Mouse (Mus musculus) hindbrain, embryonic 13.5 days (tissue): ENCODE results near the gene Smg9. TPM values are rescaled to one million over a fixed set of nuclear protein-coding genes. Genes with fewer than 3 reads are reported as not detected.

Source experiments
- ATAC-seq: fragments of 200-750 bp; cut with Nextera tagmentation; 2 replicates; pipeline ENCODE4 v1.8.0; 2017; ENCODE audit warnings: moderate TSS enrichment; ENCODE audit not compliant: low FRiP score
- H3K27ac ChIP-seq: fragments of 300-500 bp; sonication (generic); 2 replicates; pipeline ENCODE4 v1.5.1; 2015; ENCODE audit warnings: inconsistent platforms, mild to moderate bottlenecking, moderate library complexity
- H3K27me3 ChIP-seq: fragments of 300-500 bp; sonication (generic); 2 replicates; pipeline ENCODE4 v1.6.1; 2015; ENCODE audit warnings: mild to moderate bottlenecking, inconsistent platforms
- H3K36me3 ChIP-seq: fragments of 300-500 bp; sonication (generic); 2 replicates; pipeline ENCODE4 v1.6.1; 2015; ENCODE audit warnings: mild to moderate bottlenecking, inconsistent platforms
- H3K4me1 ChIP-seq: fragments of 300-500 bp; sonication (generic); replicated peaks from 2 replicates; pipeline ENCODE4 v1.6.1; 2015; ENCODE audit warnings: inconsistent platforms
- H3K4me2 ChIP-seq: fragments of 300-500 bp; sonication (generic); 2 replicates; pipeline ENCODE4 v1.6.1; 2015; ENCODE audit warnings: inconsistent platforms, mild to moderate bottlenecking, moderate library complexity
- H3K4me3 ChIP-seq: fragments of 300-500 bp; sonication (generic); 2 replicates; pipeline ENCODE4 v1.5.1; 2015; ENCODE audit warnings: mild to moderate bottlenecking, inconsistent platforms
- H3K9ac ChIP-seq: fragments of 300-500 bp; sonication (generic); 2 replicates; pipeline ENCODE4 v1.6.1; 2015; ENCODE audit warnings: mild to moderate bottlenecking, inconsistent platforms
- H3K9me3 ChIP-seq: fragments of 300-500 bp; sonication (generic); 2 replicates; pipeline ENCODE4 v1.6.1; 2016; ENCODE audit warnings: inconsistent platforms
- whole genome bisulfite sequencing: fragments of 180-500 bp; shearing (Covaris S2); methylation state at CpG from one replicate; pipeline ENCODE4 v1.1.7; 2015; 5-methylcytosine and 5-hydroxymethylcytosine counted together
- polyA plus RNA-seq: library from polyadenylated mRNA; unstranded; fragments of >200 nt; fragmentation: Nextera tagmentation; extraction: Ambion mirVana; gene quantifications from 2 replicates; pipeline ENCODE4 v1.2.1, GENCODE M21; 2015

Gene Smg9
- polyA plus RNA-seq = 31.3 and 35.9 TPM in 2 replicates

DNA sequence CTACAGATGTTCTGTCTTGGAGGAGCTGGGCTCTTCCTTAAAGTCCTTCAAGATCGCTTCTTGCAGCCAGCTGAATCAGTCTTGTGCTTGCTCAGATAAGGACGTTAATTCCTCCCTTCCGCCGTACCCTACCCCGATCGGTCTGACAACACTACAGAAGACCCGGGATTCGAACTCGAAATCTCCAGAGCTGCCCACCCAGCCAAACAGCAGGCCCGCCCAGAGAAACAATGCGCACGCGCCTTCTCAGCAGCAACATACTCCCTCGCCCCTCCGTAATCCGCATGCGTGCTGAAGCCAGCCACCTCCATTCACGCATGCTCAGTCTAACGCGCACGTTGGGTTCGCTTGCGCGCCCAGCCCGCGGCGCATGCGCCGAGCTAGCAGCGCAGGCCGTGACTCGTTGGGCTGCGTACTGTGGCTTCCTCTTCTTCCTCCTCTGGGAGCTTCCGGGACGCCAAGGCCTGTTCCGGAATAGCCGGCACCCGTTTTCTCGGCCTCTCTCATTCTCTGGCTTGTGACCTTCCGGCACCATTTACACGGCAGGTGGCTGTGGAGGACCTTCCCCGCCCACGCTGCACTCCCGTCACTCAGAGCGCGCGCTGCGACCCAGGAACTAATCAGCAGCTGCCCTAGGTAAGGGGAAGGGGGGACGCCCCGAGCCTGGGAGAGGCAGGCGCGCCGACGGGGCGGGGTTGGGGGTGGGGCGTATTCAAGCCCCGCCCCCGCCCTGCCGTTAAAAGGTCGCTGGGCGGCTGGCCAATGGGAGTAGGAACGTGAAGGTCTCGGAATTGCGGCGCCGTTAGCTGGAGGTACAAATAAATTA, at the start of gene Smg9:
Gene Smg9, plus strand, starts transcription at position 364 of the 826 bp plus-strand sequence.
- H3K9me3 ChIP-seq = no peaks in the 10 kb centered on the region
- 2% methylated on average over 64 of the region's 66 CpGs for WGBS

DNA sequence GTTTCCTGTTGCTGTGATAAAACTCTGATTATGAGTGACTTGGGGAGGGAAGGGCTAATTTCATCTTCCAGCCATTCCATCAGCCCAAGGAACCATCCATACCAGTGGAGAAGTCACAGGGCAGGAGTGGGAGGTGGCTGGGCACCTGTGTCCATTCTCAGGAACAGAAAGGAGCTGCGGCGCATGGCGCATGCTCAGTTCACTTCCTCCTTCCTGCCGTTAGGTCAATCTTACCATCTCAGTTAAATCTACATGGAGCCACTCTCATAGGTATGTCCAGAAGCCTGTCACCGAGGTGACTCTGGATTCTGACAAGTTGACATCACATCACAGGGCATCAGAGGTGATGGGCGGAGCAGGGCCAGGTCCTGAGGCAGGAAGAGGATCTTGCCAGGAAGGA, 43.8 kb upstream of the Smg9 start:
- no peak overlapping the region for H3K4me3 ChIP-seq
- no peaks in the 10 kb centered on the region for H3K4me1 ChIP-seq
- no peak for ATAC-seq
- H3K4me2 ChIP-seq = no peak overlapping the region
- peaks cover 11% of the 10 kb centered on the region; the same call in 1 of the 2 replicates for H3K27me3 ChIP-seq
- H3K9ac ChIP-seq = no peak overlapping the region
- 0 out of 2 replicates have a peak, but pooled peaks cover 4% of the 10 kb centered on the region for H3K9me3 ChIP-seq
- 90% methylated on average over 6 of the region's 6 CpGs for WGBS
- H3K27ac ChIP-seq = no peak overlapping the region
- H3K36me3 ChIP-seq = no peaks in the 10 kb centered on the region

More for the DNA sequence above, at the start of gene Smg9:
- Histone ChIP-seq H3K9ac (peak within 1 kb of the TSS; percentile 76), H3K27ac (peak within 1 kb of the TSS; percentile 98), H3K36me3 (peaks cover 27% of the 10 kb centered on the region), H3K4me1 (peaks cover 19% of the 10 kb centered on the region), H3K4me3 (peak within 1 kb of the TSS; percentile 60), H3K4me2 (peak within 1 kb of the TSS; percentile 62), H3K27me3 (no peaks in the 10 kb centered on the region)
- ATAC-seq = peak; percentile 95

DNA sequence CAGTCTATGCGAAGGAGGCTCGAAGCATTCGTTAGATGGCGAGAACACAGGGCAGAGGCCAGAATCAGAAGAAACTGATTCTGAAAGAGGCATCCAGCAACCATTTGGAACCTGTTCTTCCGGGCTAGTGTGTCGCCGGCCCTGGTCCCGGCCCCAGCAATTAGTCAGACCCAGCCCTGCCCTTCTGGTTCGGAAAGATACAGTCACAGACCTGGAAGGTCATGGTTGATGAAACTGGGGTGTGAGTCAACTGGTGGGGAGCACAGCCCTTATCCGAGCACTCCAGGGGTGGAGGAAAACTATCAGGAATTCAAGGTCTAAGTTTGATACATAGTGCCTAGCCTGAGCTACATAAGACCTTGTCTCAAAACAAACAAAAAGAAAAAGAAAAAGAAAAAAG, 43.3 kb upstream of the Smg9 start:
- H3K9me3 ChIP-seq = 0 out of 2 replicates have a peak, but pooled peaks cover 4% of the 10 kb centered on the region
- no peak for ATAC-seq
- H3K9ac ChIP-seq = no peak overlapping the region
- H3K4me2 ChIP-seq = no peak overlapping the region
- H3K27ac ChIP-seq = no peak overlapping the region
- no peak overlapping the region for H3K4me3 ChIP-seq
- H3K27me3 ChIP-seq = peaks cover 9% of the 10 kb centered on the region; the same call in 1 of the 2 replicates
- H3K4me1 ChIP-seq = no peaks in the 10 kb centered on the region
- 87% methylated on average over 10 of the region's 10 CpGs for WGBS
- H3K36me3 ChIP-seq = no peaks in the 10 kb centered on the region

DNA sequence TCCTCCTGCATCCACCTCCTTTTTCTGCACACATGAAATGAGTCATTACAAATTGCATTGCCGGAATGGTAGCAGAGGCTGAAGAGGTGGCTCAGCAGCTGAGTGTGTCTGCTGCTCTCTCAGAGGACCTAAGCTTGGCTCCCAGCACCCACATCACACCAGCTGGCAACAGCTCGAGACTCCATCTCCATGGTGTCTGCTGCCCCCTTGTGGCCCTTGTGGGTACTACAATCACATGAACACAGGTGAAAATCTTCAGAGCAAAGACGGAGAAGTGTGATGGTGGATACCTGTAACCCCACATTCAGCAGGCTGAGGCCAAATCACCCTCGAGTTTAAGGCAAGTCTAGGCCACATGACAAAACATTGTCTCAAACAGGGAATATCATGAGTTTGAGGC, 41.5 kb upstream of the Smg9 start:
- Histone ChIP-seq H3K27me3 (peaks cover 9% of the 10 kb centered on the region; the same call in 1 of the 2 replicates), H3K9me3 (0 out of 2 replicates have a peak, but pooled peaks cover 4% of the 10 kb centered on the region), H3K27ac (no peak overlapping the region), H3K4me3 (no peak overlapping the region), H3K9ac (no peak overlapping the region), H3K4me2 (no peak overlapping the region), H3K4me1 (no peaks in the 10 kb centered on the region), H3K36me3 (no peaks in the 10 kb centered on the region)
- no peak for ATAC-seq
- 49% methylated on average over 4 of the region's 4 CpGs for WGBS

DNA sequence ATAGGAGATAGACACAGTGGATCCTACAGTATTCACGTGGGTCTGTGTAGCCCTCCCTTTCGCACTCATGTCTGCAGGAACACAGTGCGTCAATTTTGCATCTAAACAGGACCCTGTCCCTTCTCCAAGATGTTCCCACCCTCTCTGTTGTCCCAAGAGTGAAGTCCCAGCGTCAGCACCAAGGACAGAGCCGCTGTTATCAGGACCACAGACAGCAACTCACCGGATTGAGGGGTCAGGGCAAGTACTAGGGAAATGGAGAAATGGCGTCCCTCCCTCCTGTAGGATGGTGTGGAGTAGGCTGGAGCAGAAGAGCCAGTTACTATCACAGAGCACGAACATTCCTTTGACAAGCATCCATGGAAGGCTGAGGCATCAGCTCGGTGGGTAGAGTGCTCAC, 40.1 kb upstream of the Smg9 start:
- no peak overlapping the region for H3K9ac ChIP-seq
- H3K4me1 ChIP-seq = no peaks in the 10 kb centered on the region
- no peak overlapping the region for H3K4me3 ChIP-seq
- WGBS = 26% methylated on average over 9 of the region's 9 CpGs
- H3K36me3 ChIP-seq = no peaks in the 10 kb centered on the region
- H3K4me2 ChIP-seq = no peak overlapping the region
- ATAC-seq = no peak
- peaks cover 9% of the 10 kb centered on the region; the same call in 1 of the 2 replicates for H3K27me3 ChIP-seq
- no peak overlapping the region for H3K27ac ChIP-seq
- 0 out of 2 replicates have a peak, but pooled peaks cover 4% of the 10 kb centered on the region for H3K9me3 ChIP-seq

DNA sequence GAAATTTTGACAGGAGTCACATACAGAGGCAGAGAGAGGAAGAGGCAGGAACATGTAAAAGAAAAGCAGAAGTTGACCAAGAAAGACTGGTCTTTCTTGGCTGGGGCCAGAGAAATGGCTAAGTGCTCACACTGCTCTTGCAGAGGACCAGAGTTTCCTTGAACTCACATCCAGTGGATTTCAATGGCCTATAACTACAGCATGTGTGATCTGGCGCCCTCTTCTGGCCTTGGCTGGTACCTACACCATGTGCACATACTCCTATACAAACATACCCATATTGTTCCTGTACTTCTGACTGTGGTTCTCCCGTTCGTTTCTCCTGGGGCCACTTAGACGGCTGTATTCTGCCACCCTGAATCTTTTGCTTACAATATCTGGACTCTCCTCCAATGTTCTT, 38.4 kb upstream of the Smg9 start:
- no peak for ATAC-seq
- no peaks in the 10 kb centered on the region for H3K36me3 ChIP-seq
- H3K4me2 ChIP-seq = no peak overlapping the region
- H3K9me3 ChIP-seq = 0 out of 2 replicates have a peak, but pooled peaks cover 4% of the 10 kb centered on the region
- 0 out of 2 replicates have a peak, but pooled peaks cover 2% of the 10 kb centered on the region for H3K4me1 ChIP-seq
- no peak overlapping the region for H3K9ac ChIP-seq
- 71% methylated on average over 4 of the region's 4 CpGs for WGBS
- no peak overlapping the region for H3K27ac ChIP-seq
- no peak overlapping the region for H3K4me3 ChIP-seq
- peaks cover 6% of the 10 kb centered on the region; the same call in 1 of the 2 replicates for H3K27me3 ChIP-seq

DNA sequence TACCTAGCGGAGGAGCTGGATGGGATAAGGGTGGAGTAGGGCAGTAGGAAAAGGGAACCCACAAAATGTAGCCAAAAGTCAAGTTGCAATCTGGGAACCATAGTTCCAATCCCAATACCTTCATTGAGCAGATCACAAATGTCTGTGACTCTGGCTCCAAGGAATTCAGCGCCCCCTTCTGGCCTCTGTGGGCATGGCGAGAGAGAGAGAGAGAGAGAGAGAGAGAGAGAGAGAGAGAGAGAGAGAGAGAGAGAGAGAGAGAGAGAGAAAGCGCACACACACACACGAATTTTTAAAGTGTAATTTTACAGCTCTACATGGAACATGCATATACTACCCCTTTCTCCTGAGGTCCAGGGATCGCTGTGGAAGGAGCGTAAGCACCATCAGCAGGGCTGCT, 36.2 kb upstream of the Smg9 start:
- H3K9me3 ChIP-seq = no peaks in the 10 kb centered on the region
- no peak for ATAC-seq
- WGBS = 33% methylated on average over 6 of the region's 7 CpGs

DNA sequence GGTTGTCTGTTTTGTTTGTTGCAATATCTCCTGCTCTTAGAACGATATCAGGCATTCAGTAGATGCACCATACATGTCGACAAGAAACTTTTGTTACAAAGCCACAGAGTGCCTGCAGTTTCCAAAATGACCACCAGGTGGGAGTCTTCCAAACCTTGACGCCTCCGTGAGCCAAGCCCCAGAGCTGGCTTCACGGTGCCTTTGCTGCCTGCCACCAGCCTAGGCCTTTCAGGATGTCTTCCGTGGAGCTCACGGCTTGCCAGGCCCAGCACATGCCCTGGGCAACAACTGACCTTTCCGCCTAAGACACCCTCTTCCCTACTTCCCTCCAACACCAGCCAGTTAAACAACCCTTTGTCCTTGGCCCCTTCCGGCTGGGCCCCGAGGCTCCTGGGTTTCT, 34.6 kb upstream of the Smg9 start:
- H3K9ac ChIP-seq = peak overlapping the region; percentile 53; the same call in 1 of the 2 replicates

More for the DNA sequence above, 36.2 kb upstream of the Smg9 start:
- Histone ChIP-seq H3K27me3 (peaks cover 6% of the 10 kb centered on the region; the same call in 1 of the 2 replicates), H3K9ac (no peak overlapping the region), H3K4me3 (no peak overlapping the region), H3K27ac (no peak overlapping the region), H3K4me2 (no peak overlapping the region), H3K4me1 (0 out of 2 replicates have a peak, but pooled peaks cover 2% of the 10 kb centered on the region), H3K36me3 (no peaks in the 10 kb centered on the region)

DNA sequence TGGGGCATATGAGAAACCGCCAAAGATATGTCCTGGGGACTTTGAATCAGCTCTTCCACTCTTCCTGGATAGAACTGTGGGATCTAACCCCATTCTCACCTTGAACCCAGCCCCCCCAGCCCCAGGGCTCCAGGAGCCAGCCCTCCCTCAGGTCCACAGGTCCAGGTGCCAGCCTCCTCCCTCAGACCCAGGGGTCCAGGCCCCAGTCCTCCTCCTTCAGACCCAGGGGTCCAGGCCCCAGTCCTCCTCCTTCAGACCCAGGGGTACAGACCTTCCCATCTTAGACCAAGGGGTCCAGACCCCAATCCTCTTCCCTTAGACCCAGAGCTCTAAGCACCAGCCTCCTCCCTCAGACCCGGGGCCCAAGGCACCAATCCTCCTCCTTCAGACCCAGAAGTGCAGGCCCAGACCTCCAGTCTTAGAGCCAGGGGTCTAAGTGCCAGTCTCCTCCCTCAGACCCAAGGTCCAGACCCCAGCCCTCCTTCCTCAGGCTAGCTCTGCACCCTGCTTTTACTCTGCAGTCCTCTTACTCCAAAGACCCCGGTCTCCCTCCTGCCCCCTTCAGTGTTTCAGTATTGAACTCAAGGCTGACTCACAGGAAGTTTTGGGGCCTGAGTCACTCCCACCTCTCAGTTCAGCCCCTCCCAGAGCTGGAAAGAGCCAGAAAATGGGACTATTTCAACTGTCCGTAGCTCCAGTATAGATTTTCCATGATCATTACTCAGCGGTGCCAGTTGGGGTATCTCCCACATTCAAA, 34.0 kb upstream of the Smg9 start:
- H3K4me2 ChIP-seq = no peak overlapping the region
- H3K9me3 ChIP-seq = no peaks in the 10 kb centered on the region
- H3K4me1 ChIP-seq = 0 out of 2 replicates have a peak, but pooled peaks cover 2% of the 10 kb centered on the region
- H3K36me3 ChIP-seq = no peaks in the 10 kb centered on the region
- peak; percentile 55 for ATAC-seq
- peak overlapping the region; percentile 53; the same call in 1 of the 2 replicates for H3K9ac ChIP-seq
- WGBS = 85% methylated on average over 5 of the region's 5 CpGs
- H3K4me3 ChIP-seq = no peak overlapping the region
- peaks cover 6% of the 10 kb centered on the region; the same call in 1 of the 2 replicates for H3K27me3 ChIP-seq
- H3K27ac ChIP-seq = no peak overlapping the region

More for the DNA sequence above, 34.6 kb upstream of the Smg9 start:
- Histone ChIP-seq H3K4me3 (no peak overlapping the region), H3K4me1 (0 out of 2 replicates have a peak, but pooled peaks cover 2% of the 10 kb centered on the region), H3K36me3 (no peaks in the 10 kb centered on the region), H3K9me3 (no peaks in the 10 kb centered on the region), H3K27ac (no peak overlapping the region), H3K27me3 (peaks cover 6% of the 10 kb centered on the region; the same call in 1 of the 2 replicates), H3K4me2 (no peak overlapping the region)
- peak; percentile 75 for ATAC-seq
- WGBS = 23% methylated on average over 10 of the region's 10 CpGs

DNA sequence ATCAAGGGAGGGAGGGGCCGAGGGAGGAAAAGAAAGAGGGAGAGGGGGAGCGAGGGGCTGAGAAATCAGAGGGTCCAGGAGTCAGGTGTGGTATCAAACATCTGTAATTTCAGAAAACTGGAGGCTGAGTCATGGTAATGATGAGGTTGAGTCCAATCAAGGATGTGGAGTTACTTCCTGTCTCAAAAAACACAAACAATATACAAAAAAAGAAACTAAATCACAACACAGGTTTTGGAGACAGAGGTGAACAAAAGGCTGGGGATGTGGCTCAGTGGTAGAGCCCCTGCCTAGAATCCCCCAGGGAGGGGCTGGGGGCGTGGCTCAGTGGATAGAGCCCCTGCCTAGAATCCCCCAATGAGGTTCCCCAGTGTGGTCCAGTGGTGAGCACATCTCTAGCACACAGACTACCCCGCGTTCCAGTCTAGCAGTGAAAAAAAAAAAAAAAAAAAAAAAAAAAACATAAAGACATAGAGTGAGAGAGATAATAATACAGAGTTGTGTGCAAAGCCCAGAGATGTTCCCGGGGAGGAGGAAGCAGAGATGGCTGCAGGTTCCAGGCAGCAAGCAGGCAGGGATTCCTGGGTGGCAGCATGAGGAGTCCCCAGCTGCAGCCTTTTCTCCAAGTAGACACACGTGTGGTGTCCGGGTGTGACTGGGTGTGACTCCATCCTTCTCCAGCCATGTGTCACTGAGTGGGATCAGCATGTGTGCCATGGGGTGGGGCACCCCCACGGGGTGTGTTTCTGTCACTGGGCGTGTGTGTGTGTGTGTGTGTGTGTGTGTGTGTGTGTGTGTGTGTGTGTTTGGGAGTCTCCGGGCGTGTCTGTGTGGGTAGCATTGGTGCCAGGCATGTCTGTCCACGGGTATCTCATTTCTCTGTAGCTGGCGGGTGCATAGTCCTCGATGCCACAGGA, 32.4 kb upstream of the Smg9 start:
- Histone ChIP-seq H3K4me1 (0 out of 2 replicates have a peak, but pooled peaks cover 2% of the 10 kb centered on the region), H3K36me3 (no peaks in the 10 kb centered on the region), H3K9ac (no peak overlapping the region), H3K9me3 (no peaks in the 10 kb centered on the region), H3K4me2 (no peak overlapping the region), H3K27ac (no peak overlapping the region), H3K27me3 (peaks cover 3% of the 10 kb centered on the region; the same call in 1 of the 2 replicates), H3K4me3 (no peak overlapping the region)
- no peak for ATAC-seq
- 76% methylated on average over 14 of the region's 15 CpGs for WGBS

DNA sequence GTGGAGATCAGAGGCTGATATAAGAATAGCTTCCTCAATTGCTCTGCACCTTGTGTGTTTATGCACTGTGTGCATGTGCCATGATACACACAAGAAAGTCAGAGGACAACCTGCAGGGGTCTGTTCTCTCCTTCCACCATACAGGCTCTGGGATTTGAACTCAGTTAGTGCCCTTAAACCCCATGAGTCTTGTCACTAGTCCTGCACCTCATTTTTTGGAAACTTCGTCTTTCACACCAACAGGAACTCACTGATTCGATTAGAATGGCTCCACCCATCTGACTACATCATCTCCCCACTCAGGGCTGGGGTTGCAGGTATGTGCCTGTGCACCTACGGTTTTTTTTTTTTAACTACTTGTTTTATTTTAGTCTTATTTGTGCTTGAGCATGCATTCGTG, 31.2 kb upstream of the Smg9 start:
- ATAC-seq = no peak
- peaks cover 10% of the 10 kb centered on the region for H3K4me1 ChIP-seq
- no peaks in the 10 kb centered on the region for H3K36me3 ChIP-seq
- H3K4me3 ChIP-seq = no peak overlapping the region
- H3K9ac ChIP-seq = no peak overlapping the region
- H3K4me2 ChIP-seq = no peak overlapping the region
- 76% methylated on average over 4 of the region's 4 CpGs for WGBS
- H3K27me3 ChIP-seq = no peaks in the 10 kb centered on the region
- no peaks in the 10 kb centered on the region for H3K9me3 ChIP-seq
- H3K27ac ChIP-seq = no peak overlapping the region
